Mouse (Mus musculus) ES-E14 (cell line): ENCODE data around the gene Cfap20.

Experiments
- CHD2 ChIP-seq: IDR thresholded peaks from 2 replicates; pipeline ENCODE4 v1.6.1; 2014; ENCODE audit warnings: mild to moderate bottlenecking, low read depth, low read length, inconsistent platforms
- HCFC1 ChIP-seq: IDR thresholded peaks from 2 replicates; pipeline ENCODE4 v1.6.1; 2012; ENCODE audit warnings: low read length, inconsistent platforms, borderline replicate concordance; ENCODE audit not compliant: insufficient read depth
- ZC3H11A ChIP-seq: IDR thresholded peaks from 2 replicates; pipeline ENCODE4 v1.6.1; 2012; ENCODE audit warnings: low read depth, mild to moderate bottlenecking, inconsistent platforms, low read length, borderline replicate concordance
- ZNF384 ChIP-seq: IDR thresholded peaks from 2 replicates; pipeline ENCODE4 v1.6.1; 2012; ENCODE audit warnings: low read depth, low read length, inconsistent platforms

DNA sequence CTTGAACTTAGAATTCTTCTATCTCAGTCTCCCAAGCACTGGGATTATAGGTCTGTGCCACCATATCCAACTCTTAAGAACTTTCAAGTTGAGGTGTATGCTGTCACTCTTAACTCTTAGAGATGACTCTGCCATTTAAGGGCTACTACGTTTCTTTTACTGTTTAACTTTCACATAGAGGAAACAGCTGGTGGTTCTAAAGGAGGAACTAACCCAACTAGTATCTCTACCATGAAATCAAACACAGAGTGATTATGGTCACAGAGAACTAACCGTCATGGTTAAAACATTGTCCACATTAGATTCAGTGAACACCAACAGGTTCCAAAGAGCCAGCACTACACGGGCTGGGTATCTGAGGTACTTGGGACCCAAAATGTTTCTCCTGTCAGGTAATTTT lies 34.3 kb upstream of the Cfap20 start:
- no peak for TF ChIP-seq HCFC1
- no peak for TF ChIP-seq ZNF384
- TF ChIP-seq CHD2: no peak
- no peak for TF ChIP-seq ZC3H11A
